Comparison of ENCODE assay signal across 18 mouse cellular contexts in genomic region chr12:73725825-73726604, GRCm38 (mm10).
DNase-seq lines count a peak whose midpoint lies in the region; ATAC-seq and TF ChIP-seq lines count a peak whose summit lies in the region.
"Had no signal": no experiment of that assay in that cellular context is flagged by ENCODE, and none has a peak within 500 bp of the region (broad histone marks: within the 10 kb centered on the region; RNA-seq: fewer than 3 reads in every experiment).

No protein-coding gene starts in this region.

- 79% methylated on average over 9 of the region's 9 CpGs for WGBS in lung, postnatal 0 days
- 81% methylated on average over 9 of the region's 9 CpGs for WGBS in stomach, embryonic 16.5 days
- WGBS in forebrain, embryonic 13.5 days, result 90% methylated on average over 9 of the region's 9 CpGs

- DNase-seq in adrenal gland, adult (ENCODE audit: inconsistent age in 2 of 2, low spot score in 1 of 2), result peak; percentile 43 to 77
- no peak for DNase-seq in adrenal gland, postnatal 4 days (ENCODE audit: low spot score in 2 of 2)
- DNase-seq in lung, postnatal 0 days (ENCODE audit: low spot score), result peak; percentile 61
- no peak for DNase-seq in lung, postnatal 25 days (ENCODE audit: low spot score)
- DNase-seq in Patski (ENCODE audit: low read depth, low spot score), result no peak
- DNase-seq in thymus, postnatal 0 days (ENCODE audit: low spot score), result no peak
- DNase-seq: cerebellum, adult 9-11 months; embryo, embryonic 11 days; liver, embryonic 13.5 days; thymus, postnatal 4 days had no signal

- H3K4me3 ChIP-seq in lung, postnatal 0 days (ENCODE audit: low read depth, low read length), result no peak overlapping the region
- no peak overlapping the region for H3K4me3 ChIP-seq in stomach, embryonic 16.5 days (replicated peaks; ENCODE audit: low read length)
- H3K4me3 ChIP-seq in forebrain, embryonic 13.5 days, result no peak overlapping the region
- H3K4me3 ChIP-seq: embryonic facial prominence, embryonic 15.5 days; hindbrain, embryonic 10.5 days; kidney, embryonic 15.5 days; limb, embryonic 12.5 days; liver, embryonic 13.5 days; megakaryocyte, embryonic 14.5 days; midbrain, embryonic 15.5 days had no signal

- no peak overlapping the region for H3K9ac ChIP-seq in lung, postnatal 0 days (replicated peaks; ENCODE audit: low read depth)
- no peak overlapping the region for H3K9ac ChIP-seq in stomach, embryonic 16.5 days (ENCODE audit: low read length)
- H3K9ac ChIP-seq in forebrain, embryonic 13.5 days, result no peak overlapping the region
- H3K9ac ChIP-seq: embryonic facial prominence, embryonic 15.5 days; kidney, embryonic 15.5 days; limb, embryonic 12.5 days; liver, embryonic 13.5 days; midbrain, embryonic 15.5 days had no signal

- no peaks in the 10 kb centered on the region for H3K9me3 ChIP-seq in lung, postnatal 0 days (ENCODE audit: low read length)
- H3K9me3 ChIP-seq in stomach, embryonic 16.5 days (replicated peaks; ENCODE audit: control insufficient read depth, low read length), result 0 out of 2 replicates have a peak, but pooled peaks cover 3% of the 10 kb centered on the region
- H3K9me3 ChIP-seq in forebrain, embryonic 13.5 days (replicated peaks), result no peaks in the 10 kb centered on the region; the same call in 1 of the 2 replicates
- H3K9me3 ChIP-seq: embryonic facial prominence, embryonic 15.5 days; kidney, embryonic 15.5 days; liver, embryonic 13.5 days had no signal

- no peaks in the 10 kb centered on the region for H3K36me3 ChIP-seq in lung, postnatal 0 days (ENCODE audit: insufficient read depth, low read length)
- no peaks in the 10 kb centered on the region for H3K36me3 ChIP-seq in stomach, embryonic 16.5 days (ENCODE audit: control insufficient read depth, insufficient read depth, low read length)
- H3K36me3 ChIP-seq in forebrain, embryonic 13.5 days (ENCODE audit: poor library complexity, severe bottlenecking), result no peaks in the 10 kb centered on the region
- H3K36me3 ChIP-seq: kidney, embryonic 15.5 days; limb, embryonic 12.5 days; liver, embryonic 13.5 days; midbrain, embryonic 15.5 days had no signal

- H3K4me2 ChIP-seq in lung, postnatal 0 days (replicated peaks; ENCODE audit: low read depth, low read length), result no peak overlapping the region
- no peak overlapping the region for H3K4me2 ChIP-seq in stomach, embryonic 16.5 days (ENCODE audit: low read depth, low read length)
- H3K4me2 ChIP-seq in forebrain, embryonic 13.5 days, result no peak overlapping the region
- H3K4me2 ChIP-seq: embryonic facial prominence, embryonic 15.5 days; kidney, embryonic 15.5 days; limb, embryonic 12.5 days; liver, embryonic 13.5 days; midbrain, embryonic 15.5 days had no signal

- H3K27ac ChIP-seq in lung, postnatal 0 days (ENCODE audit: low read length), result no peak overlapping the region
- H3K27ac ChIP-seq in stomach, embryonic 16.5 days (ENCODE audit: low read length), result no peak overlapping the region
- H3K27ac ChIP-seq in forebrain, embryonic 13.5 days, result no peak overlapping the region
- H3K27ac ChIP-seq: embryonic facial prominence, embryonic 15.5 days; hindbrain, embryonic 10.5 days; kidney, embryonic 15.5 days; limb, embryonic 12.5 days; liver, embryonic 13.5 days; midbrain, embryonic 15.5 days had no signal

- no peak for TF ChIP-seq CTCF in lung, postnatal 0 days (IDR thresholded peaks at IDR 0.05)
- no peak for TF ChIP-seq CTCF in Patski (IDR thresholded peaks at IDR 0.05)

- H3K27me3 ChIP-seq in lung, postnatal 0 days (replicated peaks; ENCODE audit: insufficient read depth, low read length), result no peaks in the 10 kb centered on the region
- H3K27me3 ChIP-seq in Patski, result no peaks in the 10 kb centered on the region
- no peaks in the 10 kb centered on the region for H3K27me3 ChIP-seq in stomach, embryonic 16.5 days (ENCODE audit: control insufficient read depth, insufficient read depth, low read length)
- no peaks in the 10 kb centered on the region for H3K27me3 ChIP-seq in forebrain, embryonic 13.5 days
- H3K27me3 ChIP-seq: embryonic facial prominence, embryonic 15.5 days; kidney, embryonic 15.5 days; liver, embryonic 13.5 days; megakaryocyte, embryonic 14.5 days had no signal

- CTCF ChIA-PET in Patski (lab: Charles Lee), result no interaction called here

- no peak for ATAC-seq in lung, postnatal 0 days
- ATAC-seq in Patski, result peak; percentile 78
- ATAC-seq in stomach, embryonic 16.5 days (ENCODE audit: insufficient read depth, low FRiP score), result peak; percentile 33; the same call in 1 of the 2 replicates
- ATAC-seq in forebrain, embryonic 13.5 days, result no peak
- ATAC-seq: midbrain, embryonic 15.5 days had no signal

- POLR2A ChIA-PET in Patski (lab: Charles Lee), result interaction anchor here (0.7 kb wide), 1 partner anchor 15 kb away, joined by 4 read pairs; no protein-coding TSS in a partner anchor

- in situ Hi-C loops in Patski (cut with MboI; ENCODE audit: low pct_unique_long_range_greater_than_20kb), result no loop called here

- no peak for TF ChIP-seq EP300 in lung, postnatal 0 days (IDR thresholded peaks at IDR 0.05)

- H3K4me1 ChIP-seq in lung, postnatal 0 days (ENCODE audit: insufficient read depth, low read depth, low read length), result no peaks in the 10 kb centered on the region
- H3K4me1 ChIP-seq in stomach, embryonic 16.5 days (ENCODE audit: control insufficient read depth, insufficient read depth, low read length), result no peaks in the 10 kb centered on the region
- peaks cover 6% of the 10 kb centered on the region for H3K4me1 ChIP-seq in forebrain, embryonic 13.5 days
- H3K4me1 ChIP-seq: liver, embryonic 13.5 days; megakaryocyte, embryonic 14.5 days had no signal

Comparison
In these comparisons a context has a peak if more than half of its experiments do, and no peak if none do; other contexts are left out.
1. DNase-seq: peak in adrenal gland, adult (2 of 2) and lung, postnatal 0 days (single experiment); none in adrenal gland, postnatal 4 days (0 of 2), lung, postnatal 25 days (single experiment), Patski (single experiment) and thymus, postnatal 0 days (single experiment).
2. ATAC-seq: peak in Patski (single experiment) and stomach, embryonic 16.5 days (single experiment); none in lung, postnatal 0 days (single experiment) and forebrain, embryonic 13.5 days (single experiment).